Mouse (Mus musculus) myocyte (in vitro differentiated cells): ENCODE measurements at regions not wholly inside any gene's neighbourhood (a gene's known extent, or its start where the extent isn't known, plus 50 kb on each side); places are given as distances from the start of the nearest gene placed in this dataset.

Source experiments
- E2F4 ChIP-seq: IDR thresholded peaks from one replicate; pipeline ENCODE4 v1.6.1; 2011; ENCODE audit warnings: mild to moderate bottlenecking, control low read depth, moderate library complexity; ENCODE audit not compliant: insufficient read depth
- MYOG ChIP-seq, 3 experiments: IDR thresholded peaks; one replicate each; pipeline ENCODE4 v1.6.1; 2011; ENCODE audit warnings: control low read depth in 2 of 3, low read depth in 2 of 3, mild to moderate bottlenecking in 2 of 3; ENCODE audit not compliant: insufficient read length in 2 of 3, control insufficient read depth in 1 of 3, insufficient read depth in 1 of 3
- POLR2A ChIP-seq: IDR thresholded peaks from one replicate; pipeline ENCODE4 v1.6.1; 2011; ENCODE audit warnings: low read depth, mild to moderate bottlenecking, control low read depth, moderate library complexity; ENCODE audit not compliant: insufficient read length
- TCF12 ChIP-seq: IDR thresholded peaks from one replicate; pipeline ENCODE4 v1.6.1; 2011; ENCODE audit warnings: mild to moderate bottlenecking, control low read depth; ENCODE audit not compliant: poor library complexity, insufficient read depth, severe bottlenecking

GRCm38 (mm10) chr4:21407850-21408249, 277.9 kb downstream of the Prdm13 start:
- TF ChIP-seq POLR2A (no peak), TCF12 (no peak), E2F4 (no peak), MYOG (IDR thresholded peaks at IDR 0.05; ENCODE audit: control insufficient read depth in 1 of 3, insufficient read depth in 1 of 3, insufficient read length in 2 of 3, low read depth in 2 of 3) (no peak)
